Mouse (Mus musculus): ENCODE results near the gene Gm9918. TPM values are rescaled to one million over a fixed set of nuclear protein-coding genes. Genes with fewer than 3 reads are reported as not detected.

Gene Gm9918
- 0.19 and 0.49 TPM in 2 replicates for polyA plus RNA-seq (2015; fragmentation: Nextera tagmentation; extraction: Ambion mirVana)

GRCm38 (mm10) chr15:102270274-102270960 is at the start of gene Gm9918:
Gene Gm9918, plus strand, starts transcription at chr15:102270563.

GRCm38 (mm10) chr15:102231748-102232147 is 38.6 kb upstream of the Gm9918 start, which contains the start of gene Itgb7:
Gene Itgb7, minus strand, starts transcription at chr15:102231944.

GRCm38 (mm10) chr15:102257202-102258075 is 12.9 kb upstream of the Gm9918 start, which contains the start of gene Rarg:
Gene Rarg, minus strand, starts transcription at chr15:102257517.

GRCm38 (mm10) chr15:102279092-102279782 is 8.9 kb downstream of the Gm9918 start, which contains the start of gene Mfsd5:
Gene Mfsd5, plus strand, starts transcription at chr15:102279454.

GRCm38 (mm10) chr15:102295633-102296367 is 25.4 kb downstream of the Gm9918 start, which contains the start of gene Espl1:
Gene Espl1, plus strand, starts transcription at chr15:102296266.

Other genes with a start within 250 kb of the Gm9918 start
- 17.9 and 22.7 TPM in 2 replicates for gene Krt18, start 242.4 kb upstream of the Gm9918 start, polyA plus RNA-seq (2015; fragmentation: Nextera tagmentation; extraction: Ambion mirVana)
- 56.3 and 69.5 TPM in 2 replicates for gene Eif4b, start 196.8 kb upstream of the Gm9918 start, polyA plus RNA-seq (2015; fragmentation: Nextera tagmentation; extraction: Ambion mirVana)
- gene Tns2, start 170.2 kb upstream of the Gm9918 start, polyA plus RNA-seq (2015; fragmentation: Nextera tagmentation; extraction: Ambion mirVana) = 30.7 and 39.4 TPM in 2 replicates
- 25.6 and 29.0 TPM in 2 replicates for gene Spryd3, start 134.3 kb upstream of the Gm9918 start, polyA plus RNA-seq (2015; fragmentation: Nextera tagmentation; extraction: Ambion mirVana)
- 140 and 238 TPM in 2 replicates for gene Igfbp6, start 126.2 kb upstream of the Gm9918 start, polyA plus RNA-seq (2015; fragmentation: Nextera tagmentation; extraction: Ambion mirVana)
- 0.69 and 0.79 TPM in 2 replicates for gene Soat2, start 120.0 kb upstream of the Gm9918 start, polyA plus RNA-seq (2015; fragmentation: Nextera tagmentation; extraction: Ambion mirVana)
- 24.1 and 32.2 TPM in 2 replicates for gene Zfp740, start 67.3 kb upstream of the Gm9918 start, polyA plus RNA-seq (2015; fragmentation: Nextera tagmentation; extraction: Ambion mirVana)
- gene Csad, start 65.8 kb upstream of the Gm9918 start, polyA plus RNA-seq (2015; fragmentation: Nextera tagmentation; extraction: Ambion mirVana) = 66.5 and 80.5 TPM in 2 replicates
- gene Itgb7, start 38.6 kb upstream of the Gm9918 start, polyA plus RNA-seq (2015; fragmentation: Nextera tagmentation; extraction: Ambion mirVana) = 0.90 and 2.7 TPM in 2 replicates
- gene Rarg, start 13.0 kb upstream of the Gm9918 start, polyA plus RNA-seq (2015; fragmentation: Nextera tagmentation; extraction: Ambion mirVana) = 16.1 and 19.9 TPM in 2 replicates
- gene Mfsd5, start 8.9 kb downstream of the Gm9918 start, polyA plus RNA-seq (2015; fragmentation: Nextera tagmentation; extraction: Ambion mirVana) = 42.8 and 60.8 TPM in 2 replicates
- gene Espl1, start 25.7 kb downstream of the Gm9918 start, polyA plus RNA-seq (2015; fragmentation: Nextera tagmentation; extraction: Ambion mirVana) = 4.3 and 4.6 TPM in 2 replicates
- 557 and 831 TPM in 2 replicates for gene Pfdn5, start 55.6 kb downstream of the Gm9918 start, polyA plus RNA-seq (2015; fragmentation: Nextera tagmentation; extraction: Ambion mirVana)
- gene Myg1, start 61.1 kb downstream of the Gm9918 start, polyA plus RNA-seq (2015; fragmentation: Nextera tagmentation; extraction: Ambion mirVana) = 70.0 and 81.2 TPM in 2 replicates
- gene Aaas, start 80.2 kb downstream of the Gm9918 start, polyA plus RNA-seq (2015; fragmentation: Nextera tagmentation; extraction: Ambion mirVana) = 20.1 and 31.7 TPM in 2 replicates
- 0.10 and 0.27 TPM in 2 replicates for gene Sp7, start 96.6 kb downstream of the Gm9918 start, polyA plus RNA-seq (2015; fragmentation: Nextera tagmentation; extraction: Ambion mirVana)
- gene Sp1, start 135.6 kb downstream of the Gm9918 start, polyA plus RNA-seq (2015; fragmentation: Nextera tagmentation; extraction: Ambion mirVana) = 3.7 and 3.8 TPM in 2 replicates
- 1.2 and 2.9 TPM in 2 replicates for gene Amhr2, start 174.8 kb downstream of the Gm9918 start, polyA plus RNA-seq (2015; fragmentation: Nextera tagmentation; extraction: Ambion mirVana)
- gene Prr13, start 188.5 kb downstream of the Gm9918 start, polyA plus RNA-seq (2015; fragmentation: Nextera tagmentation; extraction: Ambion mirVana) = 115 and 172 TPM in 2 replicates
- gene Pcbp2, start 200.0 kb downstream of the Gm9918 start, polyA plus RNA-seq (2015; fragmentation: Nextera tagmentation; extraction: Ambion mirVana) = 120 and 135 TPM in 2 replicates
- gene Gm10337, start 233.2 kb downstream of the Gm9918 start, polyA plus RNA-seq (2015; fragmentation: Nextera tagmentation; extraction: Ambion mirVana) = 5.6 and 8.0 TPM in 2 replicates
- gene Map3k12, start 246.5 kb downstream of the Gm9918 start, polyA plus RNA-seq (2015; fragmentation: Nextera tagmentation; extraction: Ambion mirVana) = 9.7 and 11.3 TPM in 2 replicates
- 33.9 and 41.3 TPM in 2 replicates for gene Tarbp2, start 247.6 kb downstream of the Gm9918 start, polyA plus RNA-seq (2015; fragmentation: Nextera tagmentation; extraction: Ambion mirVana)